Mouse (Mus musculus): ENCODE data around the gene Mpped2.

GRCm38 (mm10) chr2:106696372-106696771 is 3.3 kb downstream of the Mpped2 start:
- TF ChIP-seq EP300 (IDR thresholded peaks at IDR 0.05; ENCODE audit: low read depth) (no peak), CTCF (IDR thresholded peaks at IDR 0.05; ENCODE audit: low read depth) (no peak)
